Mouse (Mus musculus): ENCODE measurements around the gene Id1.

DNA sequence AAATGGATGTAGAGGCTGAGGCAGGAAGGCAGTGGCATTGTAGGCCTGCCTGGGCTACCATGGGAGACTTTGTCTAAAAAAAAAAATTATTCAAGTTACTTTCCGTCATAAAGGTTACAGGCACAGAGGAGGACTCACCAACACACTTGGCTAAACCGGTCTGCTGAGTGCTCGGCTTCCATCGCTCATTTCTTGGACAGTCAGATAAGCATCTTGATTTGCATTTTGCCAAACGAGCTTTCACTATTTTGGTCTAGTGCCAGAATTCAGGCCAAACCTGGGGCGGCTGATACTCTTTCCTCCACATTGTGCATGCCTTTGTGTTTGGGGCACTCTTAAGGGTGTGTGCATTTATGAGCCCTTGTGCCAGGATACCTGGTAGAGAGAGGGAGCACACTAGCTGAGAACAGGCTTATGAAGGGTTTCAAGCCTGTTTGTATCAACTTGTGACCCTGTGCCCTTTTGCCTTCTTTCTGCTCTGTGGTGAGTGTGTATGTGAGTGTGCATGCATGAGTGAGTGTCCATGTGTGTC is 19.7 kb upstream of the Id1 start:
- no peak for TF ChIP-seq POLR2A (IDR thresholded peaks at IDR 0.05; ENCODE audit: insufficient read depth, low read length)
- no peak for TF ChIP-seq CTCF (IDR thresholded peaks at IDR 0.05; ENCODE audit: low read depth, low read length)
- TF ChIP-seq EP300 (IDR thresholded peaks at IDR 0.05; ENCODE audit: insufficient read depth, low read depth, low read length) = no peak
